Mouse (Mus musculus) cerebellum, postnatal 10 days (tissue): Measurements from ENCODE around the gene Zfp788.
A peak's percentile ranks its signal among the peaks of the same experiment; 100 is the strongest.
"Not testable (repeated sequence)": the region's sequence is repeated elsewhere in the genome, so short reads cannot be mapped to it uniquely, and the experiment has no call there.

Source experiments
- DNase-seq, 2 experiments: peaks; one replicate each; pipeline ENCODE4 v3.0.0; 2021; ENCODE audit warnings: mixed read lengths in 2 of 2

Gene Zfp788

DNA sequence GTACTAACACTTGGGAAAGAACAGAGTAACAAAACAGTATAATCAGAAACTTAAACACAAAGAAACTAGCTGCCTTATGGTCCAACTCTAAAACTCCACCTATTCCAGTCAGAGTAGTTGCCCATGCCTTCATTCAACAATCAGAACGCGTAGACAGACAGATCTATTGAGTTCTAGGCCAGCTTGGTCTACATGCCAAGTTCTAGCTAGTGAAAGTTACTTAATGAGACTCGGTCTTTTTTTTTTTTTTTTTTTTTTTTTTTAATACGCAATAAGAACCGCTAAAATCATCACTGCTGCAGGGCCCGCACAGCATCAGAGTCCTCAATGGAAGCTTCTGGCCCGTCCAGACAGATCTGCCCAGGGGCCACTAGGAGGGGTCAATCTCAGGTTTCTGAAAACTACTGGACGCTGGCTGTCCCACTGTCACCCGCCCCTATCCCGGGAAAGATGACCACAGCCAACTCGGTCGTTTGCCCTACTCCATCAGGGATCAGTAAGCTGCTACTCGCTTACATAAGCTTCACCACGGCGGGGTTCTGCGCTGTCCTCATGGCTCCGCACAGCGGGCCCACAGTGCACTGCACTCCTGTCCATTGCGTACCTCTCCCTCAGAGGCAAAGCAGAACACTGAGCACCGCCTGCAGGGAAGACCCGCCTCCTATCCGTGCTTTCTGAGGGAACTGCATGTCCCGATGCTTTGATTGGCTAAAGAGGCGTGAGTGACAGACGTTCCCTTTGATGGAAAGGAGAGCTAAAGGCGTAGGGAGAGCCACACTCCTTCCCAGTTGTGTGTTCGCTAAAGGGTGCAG is at the start of gene Zfp788:
Zfp788 (plus strand) TSS at position 795 of the 812 bp plus-strand sequence.
- DNase-seq, result peak; percentile 94 to 97

DNA sequence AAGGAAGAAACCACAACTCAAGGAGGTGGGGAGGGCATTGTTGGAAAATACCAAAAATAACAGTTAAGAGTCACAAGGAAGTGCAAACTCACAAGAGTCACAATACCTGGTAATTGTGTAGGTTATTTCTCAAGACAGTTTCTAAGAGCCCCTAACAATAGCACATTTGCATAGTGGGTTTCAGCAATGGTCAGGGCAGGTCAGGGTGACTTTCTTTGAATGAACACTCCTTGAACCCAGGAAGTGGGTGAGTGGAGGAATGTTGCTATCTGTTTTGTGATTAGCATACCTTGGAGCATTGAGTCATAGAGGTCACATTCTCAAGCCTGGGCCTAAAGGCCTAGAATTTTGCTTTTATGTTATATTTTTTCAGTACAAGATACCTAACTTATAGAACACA is 45.2 kb upstream of the Zfp788 start:
- DNase-seq, result not testable (repeated sequence)

DNA sequence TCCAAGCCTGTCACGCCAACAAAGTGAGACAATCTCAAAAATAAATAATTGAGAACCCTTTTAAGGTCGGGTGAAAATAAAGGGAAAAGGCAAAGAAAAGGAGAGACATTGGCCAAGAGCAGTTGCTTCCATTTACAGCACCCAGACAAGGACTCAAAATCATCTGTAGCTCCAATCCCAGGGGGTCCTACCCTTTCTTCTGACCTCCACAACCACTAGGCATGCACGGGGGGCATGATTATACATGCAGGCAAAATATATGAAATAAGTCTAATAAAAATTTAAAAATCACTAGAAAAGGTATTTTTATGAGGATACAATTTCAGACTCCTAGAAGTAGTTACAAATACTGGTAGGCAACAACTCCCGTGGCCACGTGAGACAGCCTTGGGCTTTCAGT is 34.4 kb upstream of the Zfp788 start:
- no peak for DNase-seq

DNA sequence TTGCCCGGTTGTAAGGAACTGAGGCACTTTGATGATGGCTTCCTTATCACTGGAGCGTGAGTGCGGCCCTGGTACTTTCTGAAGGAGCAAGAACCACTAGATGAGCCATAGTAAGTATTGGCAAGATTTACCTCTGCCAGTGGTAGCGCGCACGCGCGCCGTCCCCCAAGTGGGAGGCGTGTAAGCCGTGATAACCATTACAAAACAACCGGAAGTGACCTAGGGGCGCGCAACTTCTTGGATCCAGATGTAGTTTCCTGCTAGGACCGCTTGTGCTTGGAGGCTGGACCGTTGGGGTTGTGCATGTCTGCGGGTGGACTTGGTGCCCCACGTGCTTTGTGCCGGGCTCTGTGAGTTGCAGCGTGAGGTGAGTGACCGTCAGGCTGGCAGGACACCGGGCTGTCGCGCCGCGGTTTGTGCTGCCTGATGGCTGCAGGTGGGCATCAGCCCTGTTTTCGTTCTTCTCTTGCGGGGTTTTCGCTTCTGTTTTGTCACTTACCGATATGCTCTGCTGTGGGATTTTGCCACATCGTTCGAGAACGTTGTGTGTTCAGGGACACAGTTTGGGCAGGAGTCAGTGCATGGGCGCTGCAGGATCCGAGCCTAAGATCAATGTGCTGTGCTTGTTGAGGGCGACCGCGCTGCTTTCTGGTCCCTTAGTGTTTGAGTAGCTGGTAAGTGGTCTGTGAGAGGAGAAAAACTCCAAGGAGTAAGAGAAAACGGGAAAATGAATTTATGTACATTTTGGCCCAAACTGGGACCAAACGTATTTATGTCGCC is 33.8 kb upstream of the Zfp788 start, which contains the start of gene 2610021A01Rik:
2610021A01Rik (plus strand) TSS at position 197 of the 780 bp plus-strand sequence.
- DNase-seq, result peak; percentile 90 to 92

DNA sequence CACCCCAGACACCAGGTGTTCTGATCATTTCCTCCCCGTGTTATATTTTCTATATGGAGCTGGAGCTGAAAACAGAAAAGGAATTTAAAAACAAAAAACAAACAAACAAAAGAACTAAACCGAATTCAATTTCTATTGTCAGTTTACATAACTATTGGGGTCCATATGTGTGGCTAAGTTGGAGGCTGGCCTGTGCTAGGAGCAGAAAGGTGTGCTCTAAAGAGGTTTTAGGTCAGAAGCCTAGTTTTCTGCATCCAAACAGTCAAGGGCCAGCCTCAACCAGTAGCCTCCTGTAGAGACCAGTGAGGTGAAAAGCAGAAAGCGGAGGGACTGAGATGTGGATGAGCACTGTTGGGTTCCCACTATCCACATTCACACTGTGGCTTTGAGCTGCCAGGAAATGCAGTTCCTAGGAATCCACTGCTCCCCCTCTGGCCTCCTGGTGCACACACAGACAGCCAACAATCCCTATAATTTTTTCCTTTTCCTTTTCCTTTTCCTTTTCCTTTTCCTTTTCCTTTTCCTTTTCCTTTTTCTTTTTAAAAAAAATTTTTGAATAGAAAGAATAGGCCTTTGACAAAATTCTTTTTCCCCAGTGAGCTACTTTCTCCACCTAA is 33.0 kb upstream of the Zfp788 start:
- peak; percentile 9 for DNase-seq

DNA sequence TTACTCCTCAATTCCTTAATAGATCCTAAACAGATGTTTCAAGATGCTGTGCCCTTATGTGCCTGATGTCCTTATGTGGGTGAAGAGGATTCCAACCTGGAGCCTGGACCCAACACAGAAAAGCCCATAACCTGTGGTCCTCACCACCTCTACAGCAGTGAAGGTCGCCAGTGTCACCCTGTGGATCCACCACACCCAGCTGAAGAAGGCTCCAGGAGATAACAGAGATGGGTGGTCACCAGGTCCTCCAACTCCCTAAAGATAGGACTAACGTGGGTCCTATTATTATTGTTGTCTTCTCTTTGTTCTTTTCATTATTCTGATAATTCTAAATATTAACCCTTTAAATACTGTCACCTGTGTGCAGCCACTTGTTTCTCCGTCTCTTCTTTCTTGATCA is 21.3 kb upstream of the Zfp788 start:
- no peak for DNase-seq

DNA sequence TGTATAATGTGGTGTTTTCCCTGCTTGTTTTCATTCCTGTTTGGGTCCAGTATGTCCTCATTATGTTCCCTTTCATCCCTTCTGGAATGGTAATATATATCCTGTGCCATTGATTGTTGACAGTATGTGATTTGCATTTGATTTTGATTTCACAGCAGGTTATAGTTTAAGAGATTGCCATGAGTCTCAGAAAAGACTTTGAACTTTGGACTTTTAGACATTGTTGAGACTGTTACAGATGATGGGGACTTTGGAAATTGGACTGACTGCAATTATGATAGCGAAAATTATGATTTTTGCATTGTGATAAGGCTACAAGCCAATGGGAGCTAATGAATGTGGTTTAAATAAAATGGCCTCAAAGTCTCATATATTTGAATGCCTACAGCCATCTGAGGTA is 16.8 kb upstream of the Zfp788 start:
- not testable (repeated sequence) for DNase-seq

DNA sequence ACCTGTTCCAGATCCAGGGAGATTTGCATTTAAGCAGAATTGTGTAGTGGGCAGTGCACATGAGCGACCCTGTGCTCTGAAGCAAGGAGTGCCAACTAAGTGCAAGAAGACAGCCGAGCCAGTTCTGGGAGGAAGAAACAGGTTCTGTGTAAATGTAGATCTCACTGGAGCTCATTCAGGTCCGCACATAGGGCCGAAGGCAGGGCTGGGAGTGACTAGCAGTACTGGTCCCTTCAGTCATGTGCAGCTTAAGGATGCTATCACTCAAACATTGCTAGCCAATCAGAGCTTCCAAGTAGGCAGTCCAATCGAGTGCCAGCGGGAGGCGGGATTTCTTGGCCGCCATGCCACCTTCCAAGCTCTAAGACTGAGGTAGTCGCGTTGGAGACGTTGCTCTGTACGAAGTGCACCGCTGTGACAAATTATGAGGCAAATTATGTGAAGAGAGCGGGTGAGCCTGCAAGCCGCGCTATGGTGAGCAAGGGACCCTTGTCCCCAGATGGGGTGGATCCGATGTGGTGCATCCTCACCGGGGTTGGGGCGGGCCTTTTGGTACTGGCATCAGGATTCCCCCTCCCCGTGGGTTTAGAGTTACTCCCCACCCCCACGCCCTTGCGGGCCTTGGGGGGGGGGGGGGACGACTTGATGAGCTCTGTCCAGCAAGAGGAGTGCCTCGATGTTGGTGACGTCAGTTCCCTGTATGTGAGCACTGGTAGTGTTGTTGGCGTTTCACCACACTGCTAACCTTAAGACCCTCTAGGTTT is 400 bp downstream of the Zfp788 start:
- DNase-seq, result peak; percentile 98

DNA sequence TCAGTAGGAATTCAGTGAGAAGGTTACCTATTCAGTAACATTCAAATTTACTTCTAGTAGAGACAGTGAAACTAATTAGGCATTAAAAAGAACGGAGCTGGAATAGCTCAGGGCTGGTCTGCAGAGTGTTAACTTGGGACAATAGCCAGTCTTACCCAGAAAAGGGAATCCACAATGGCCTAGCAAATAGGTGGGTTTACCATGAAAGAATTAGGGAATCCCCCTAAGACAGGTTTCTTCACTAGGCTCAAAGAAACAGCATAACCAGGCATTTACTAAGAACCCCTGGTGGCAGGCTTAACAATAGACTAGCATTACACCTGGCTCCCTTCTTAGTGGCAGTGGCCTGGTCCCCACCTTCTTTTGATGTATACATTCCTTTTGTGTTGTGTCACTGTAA is 41.3 kb downstream of the Zfp788 start:
- not testable (repeated sequence) for DNase-seq
